Mouse (Mus musculus) neutrophil, adult 65 days (primary cell): ENCODE data around the gene Jtb. TPM values are rescaled to one million over a fixed set of nuclear protein-coding genes. Genes with fewer than 3 reads are reported as not detected.

Source experiments
- total RNA-seq: library from RNA; stranded (reverse); gene quantifications from 2 replicates; pipeline ENCODE4 v1.2.4, GENCODE M21; 2023

Gene Jtb
- 20.7 and 36.7 TPM in 2 replicates for total RNA-seq

GRCm38 (mm10) chr3:90231507-90232333, at the start of gene Jtb:
TSS of gene Jtb (plus strand) at chr3:90231597.

GRCm38 (mm10) chr3:90213377-90213866, 18.0 kb upstream of the Jtb start, which contains the start of the genes Rps27 and Rab13:
TSS of gene Rps27 (minus strand) at chr3:90213651.
TSS of gene Rab13 (plus strand) at chr3:90213695.

DNA sequence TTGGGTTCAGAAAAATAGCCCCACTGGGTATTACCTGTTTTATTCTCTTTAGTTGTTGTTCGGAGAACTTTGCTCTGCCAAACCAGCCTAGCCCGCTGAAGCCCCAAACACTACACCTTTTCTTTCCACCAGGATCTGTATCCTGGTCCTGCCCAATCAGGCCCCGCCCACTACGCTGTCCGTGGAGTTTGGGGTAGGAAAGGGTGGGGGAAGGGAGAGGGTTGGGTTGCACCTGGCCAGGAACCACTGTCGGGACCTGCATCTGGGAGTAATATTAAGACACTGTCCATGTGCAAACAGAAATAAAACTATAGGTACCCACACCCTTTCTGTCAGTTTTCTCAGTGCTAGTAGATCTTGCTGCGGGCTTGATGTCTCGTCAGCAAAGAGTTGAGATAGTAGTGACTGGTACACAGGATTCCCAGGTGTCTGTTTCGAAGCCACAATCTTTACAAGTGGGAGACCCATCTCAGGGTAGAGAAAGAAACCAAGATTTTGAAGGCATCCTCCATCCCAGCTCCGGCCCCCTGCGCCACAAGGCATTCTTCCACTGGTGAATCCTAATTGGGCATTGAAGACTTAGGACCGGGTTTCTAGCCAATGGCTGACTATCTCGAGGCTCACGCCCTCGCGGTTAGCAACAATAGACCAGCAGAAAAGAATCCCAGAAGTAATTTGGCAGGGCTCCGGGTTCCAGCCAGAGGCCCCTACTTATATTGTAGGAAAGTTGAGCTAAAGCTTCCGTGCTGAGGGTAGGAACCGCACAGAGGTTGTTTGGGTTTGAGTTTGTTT, 11.8 kb downstream of the Jtb start, which contains the start of gene Creb3l4:
Gene Creb3l4, minus strand, starts transcription at position 529 of the 792 bp plus-strand sequence.

DNA sequence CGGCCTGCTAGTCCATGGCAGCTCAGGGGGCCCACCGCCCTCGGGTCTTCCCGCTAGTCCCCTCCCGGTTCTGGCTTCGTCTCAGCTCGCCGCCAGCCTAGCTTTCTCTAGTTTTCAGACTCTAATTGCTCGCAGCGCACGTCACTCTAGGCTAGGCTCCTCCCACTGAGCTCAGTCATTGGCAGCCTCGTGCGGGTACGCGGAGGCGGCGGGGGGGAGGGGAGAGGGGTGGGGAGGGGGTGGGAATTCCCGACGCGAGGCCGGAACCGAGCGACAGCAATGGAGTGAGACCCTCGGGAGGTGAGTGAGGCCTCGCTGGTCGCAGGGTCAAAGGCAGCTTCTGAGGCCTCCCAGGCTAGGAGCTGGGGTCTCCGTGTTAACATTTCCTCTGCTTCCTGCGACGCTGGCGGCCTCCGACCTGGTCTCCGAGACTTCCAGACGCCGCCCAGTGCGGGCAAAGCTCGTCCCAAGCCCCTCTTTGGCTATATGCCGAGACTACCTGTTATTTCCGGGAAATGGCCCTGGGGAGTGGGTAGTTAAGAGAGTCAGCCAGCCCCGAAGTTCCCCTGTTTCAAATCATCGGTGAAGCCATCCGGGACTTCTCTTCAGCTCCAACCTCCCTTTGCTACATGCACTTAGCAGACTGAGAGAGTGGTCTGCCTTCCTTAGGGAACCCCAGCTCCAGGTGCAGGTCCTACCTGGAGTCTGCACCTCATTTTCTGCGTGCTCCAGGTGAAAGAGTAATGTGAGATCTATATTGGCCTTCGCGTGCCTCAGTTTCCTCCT, 16.8 kb downstream of the Jtb start, which contains the start of gene Slc39a1:
Gene Slc39a1, plus strand, starts transcription at position 213 of the 786 bp plus-strand sequence.

DNA sequence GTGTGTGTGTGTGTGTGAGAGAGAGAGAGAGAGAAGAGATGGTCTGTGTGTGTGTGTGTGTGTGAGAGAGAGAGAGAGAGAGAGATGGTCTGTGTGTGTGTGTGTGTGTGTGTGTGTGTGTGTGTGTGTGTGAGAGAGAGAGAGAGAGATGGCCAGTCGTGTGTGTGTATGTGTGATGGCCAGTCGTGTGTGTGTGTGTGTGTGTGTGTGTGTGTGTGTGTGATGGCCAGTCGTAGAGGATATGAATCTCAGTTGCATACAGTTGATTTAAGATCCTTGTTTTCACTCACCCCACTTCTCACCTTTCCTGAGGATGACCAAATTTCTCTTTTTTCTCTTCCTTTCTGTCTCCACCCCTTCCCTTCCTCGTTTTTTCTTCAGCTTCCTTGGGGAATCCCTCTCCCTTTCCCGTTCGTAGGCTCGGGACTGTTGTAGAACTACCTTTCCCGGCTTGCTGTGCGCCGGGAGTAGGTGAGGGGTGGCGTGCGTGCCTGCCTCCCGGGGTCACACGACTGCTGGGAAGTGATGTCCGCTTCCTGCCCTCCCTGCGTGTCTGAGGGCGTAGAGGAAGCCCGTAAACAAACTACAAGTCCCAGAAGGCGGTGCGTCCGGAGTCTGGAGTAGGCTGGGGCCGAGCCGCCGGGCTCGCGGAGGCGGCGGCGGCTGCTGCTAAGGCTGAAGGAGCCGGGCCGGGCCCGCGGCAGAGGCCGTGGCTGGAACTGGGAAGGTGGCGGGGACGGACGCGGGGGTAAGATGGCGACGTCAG, 22.4 kb downstream of the Jtb start, which contains the start of gene Crtc2:
Gene Crtc2, plus strand, starts transcription at position 511 of the 766 bp plus-strand sequence.

GRCm38 (mm10) chr3:90265034-90265931, 33.9 kb downstream of the Jtb start, which contains the start of gene Dennd4b:
TSS of gene Dennd4b (plus strand) at chr3:90265185.

Other genes with a start within 250 kb of the Jtb start
- gene Hax1, start 232.8 kb upstream of the Jtb start, total RNA-seq = 26.2 and 34.0 TPM in 2 replicates
- gene 4933434E20Rik, start 180.0 kb upstream of the Jtb start, total RNA-seq = 50.8 and 58.4 TPM in 2 replicates
- 142 and 164 TPM in 2 replicates for gene Ubap2l, start 179.0 kb upstream of the Jtb start, total RNA-seq
- 990 and 1,148 TPM in 2 replicates for gene Tpm3, start 158.9 kb upstream of the Jtb start, total RNA-seq
- 0.76 and 0.79 TPM in 2 replicates for gene Nup210l, start 127.5 kb upstream of the Jtb start, total RNA-seq
- gene Rps27, start 17.9 kb upstream of the Jtb start, total RNA-seq = 872 and 1,486 TPM in 2 replicates
- 2.4 and 2.6 TPM in 2 replicates for gene Rab13, start 17.9 kb upstream of the Jtb start, total RNA-seq
- not detected in 2 replicates for gene Creb3l4, start 11.9 kb downstream of the Jtb start, total RNA-seq
- gene Slc39a1, start 16.6 kb downstream of the Jtb start, total RNA-seq = 17.6 and 21.6 TPM in 2 replicates
- gene Crtc2, start 22.6 kb downstream of the Jtb start, total RNA-seq = 62.3 and 94.5 TPM in 2 replicates
- 55.9 and 71.7 TPM in 2 replicates for gene Dennd4b, start 33.6 kb downstream of the Jtb start, total RNA-seq
- gene Gatad2b, start 61.6 kb downstream of the Jtb start, total RNA-seq = 67.4 and 68.3 TPM in 2 replicates
- 0.50 and 0.76 TPM in 2 replicates for gene Slc27a3, start 158.3 kb downstream of the Jtb start, total RNA-seq
- gene Ints3, start 202.0 kb downstream of the Jtb start, total RNA-seq = 40.4 and 44.8 TPM in 2 replicates
- 0.69 TPM in 1 of 2 replicates, not detected in the other for gene Npr1, start 234.3 kb downstream of the Jtb start, total RNA-seq
- 56.3 and 69.0 TPM in 2 replicates for gene Ilf2, start 244.5 kb downstream of the Jtb start, total RNA-seq